Mouse (Mus musculus) embryonic stem cell, embryonic (primary cell): ENCODE data around the gene Gm49673.
"Not testable (repeated sequence)": the region's sequence is repeated elsewhere in the genome, so short reads cannot be mapped to it uniquely, and the experiment has no call there.

ENCODE experiments used
- CTCF ChIA-PET, 4 experiments: fragments of 300-600 bp in 2 of 4; fragments of 350-600 bp in 2 of 4; sonication (Branson Sonifier 250); formaldehyde crosslinking; loops; one replicate each; lab custom pipeline; 2022; ENCODE audit warnings: inconsistent platforms in 2 of 4; lab: Charles Lee
- POLR2A ChIA-PET, 4 experiments: fragments of 300-600 bp in 2 of 4; fragments of 350-600 bp in 2 of 4; sonication (Branson Sonifier 250); formaldehyde crosslinking; loops; one replicate each; lab custom pipeline; 2022; ENCODE audit warnings: antibody characterized with exemption in 4 of 4, inconsistent platforms in 1 of 4; lab: Charles Lee

Gm49673 gene

GRCm38 (mm10) chr17:8056637-8057138 is 90.9 kb downstream of the Gm49673 start:
- POLR2A ChIA-PET, CTCF ChIA-PET: not testable (repeated sequence)

- CTCF ChIA-PET, result not testable (repeated sequence)
- POLR2A ChIA-PET, result interaction anchor here in 1 of 4 experiments (0.6 kb wide), 1 partner anchor 793 kb away, joined by 4 read pairs; no protein-coding TSS in a partner anchor
Measured at GRCm38 (mm10) chr17:8055919-8056589, 91.5 kb downstream of the Gm49673 start.

GRCm38 (mm10) chr17:8051247-8051646 is 96.3 kb downstream of the Gm49673 start:
- POLR2A ChIA-PET, result not testable (repeated sequence)
- CTCF ChIA-PET, result interaction anchor here in 1 of 4 experiments (0.7 kb wide), 1 partner anchor 364 kb away, joined by 3 read pairs; no protein-coding TSS in a partner anchor

GRCm38 (mm10) chr17:8050218-8050617 is 97.4 kb downstream of the Gm49673 start:
- POLR2A ChIA-PET, CTCF ChIA-PET: not testable (repeated sequence)

- CTCF ChIA-PET, POLR2A ChIA-PET: not testable (repeated sequence)
Measured at GRCm38 (mm10) chr17:8046178-8046577, 101.4 kb downstream of the Gm49673 start.

GRCm38 (mm10) chr17:8041197-8041596 is 106.4 kb downstream of the Gm49673 start:
- POLR2A ChIA-PET, result not testable (repeated sequence)

GRCm38 (mm10) chr17:8039916-8040635 is 107.5 kb downstream of the Gm49673 start:
- CTCF ChIA-PET, POLR2A ChIA-PET: not testable (repeated sequence)

More at GRCm38 (mm10) chr17:8041197-8041596, 106.4 kb downstream of the Gm49673 start:
- CTCF ChIA-PET, result not testable (repeated sequence)

- CTCF ChIA-PET, POLR2A ChIA-PET: not testable (repeated sequence)
Measured at GRCm38 (mm10) chr17:8036976-8037375, 110.6 kb downstream of the Gm49673 start.
